Mouse (Mus musculus) small intestine, adult 2 months (tissue): ENCODE data around the gene St6galnac3.

Source experiments
- CTCF ChIP-seq: fragments of 200-500 bp; IDR thresholded peaks from 2 replicates; pipeline ENCODE4 v1.5.1; 2012; ENCODE audit warnings: low read depth, mild to moderate bottlenecking, control low read depth, inconsistent platforms, low read length, moderate library complexity, mixed read lengths; ENCODE audit not compliant: insufficient replicate concordance, insufficient read length; ENCODE audit errors: extremely low read depth
- POLR2A ChIP-seq: fragments of 200-500 bp; IDR thresholded peaks from 2 replicates; pipeline ENCODE4 v1.6.1; 2012; ENCODE audit warnings: low read depth, mild to moderate bottlenecking, control low read depth, inconsistent platforms, low read length, moderate library complexity

- TF ChIP-seq POLR2A (no peak), CTCF (no peak)
Measured at GRCm38 (mm10) chr3:153718724-153719123, 6.2 kb downstream of the St6galnac3 start.
